Mouse (Mus musculus): ENCODE data around the gene Rbpj. TPM values are rescaled to one million over a fixed set of nuclear protein-coding genes. Genes with fewer than 3 reads are reported as not detected.

The Rbpj gene
- total and polyA plus RNA-seq, 2 experiments, result 4.2 to 9.6 TPM

- Histone ChIP-seq H3K4me3 (ENCODE audit: insufficient read depth, low read depth, low read length) (no peak overlapping the region), H3K27me3 (ENCODE audit: control insufficient read depth, insufficient read depth, low read length) (no peaks in the 10 kb centered on the region; the same call in 1 of the 2 replicates), H3K9ac (ENCODE audit: low read depth, low read length) (no peak overlapping the region), H3K27ac (replicated peaks; ENCODE audit: insufficient read depth, low read depth, low read length) (no peak overlapping the region), H3K36me3 (ENCODE audit: control insufficient read depth, insufficient read depth, low read length) (no peaks in the 10 kb centered on the region), H3K79me2 (ENCODE audit: control insufficient read depth, insufficient read depth, low read length) (no peaks in the 10 kb centered on the region), H3K4me1 (ENCODE audit: control insufficient read depth, insufficient read depth, low read length) (no peaks in the 10 kb centered on the region; the same call in 1 of the 2 replicates)
- no peak for TF ChIP-seq POLR2A (IDR thresholded peaks at IDR 0.05; ENCODE audit: extremely low read depth, insufficient read depth, low read length)
- TF ChIP-seq CTCF (IDR thresholded peaks at IDR 0.05; ENCODE audit: low read depth, low read length), result no peak
- WGBS, result 59% methylated on average over 13 of the region's 13 CpGs
- no peak for DNase-seq (ENCODE audit: extremely low read depth, low read depth, low spot score)
Measured at GRCm38 (mm10) chr5:53678036-53678767, 212.2 kb downstream of the Rbpj start.

- DNase-seq (ENCODE audit: extremely low read depth, low read depth, low spot score), result no peak
- Histone ChIP-seq H3K4me1 (ENCODE audit: control insufficient read depth, insufficient read depth, low read length) (no peaks in the 10 kb centered on the region; the same call in 1 of the 2 replicates), H3K27me3 (ENCODE audit: control insufficient read depth, insufficient read depth, low read length) (no peaks in the 10 kb centered on the region; the same call in 1 of the 2 replicates), H3K36me3 (ENCODE audit: control insufficient read depth, insufficient read depth, low read length) (no peaks in the 10 kb centered on the region), H3K27ac (replicated peaks; ENCODE audit: insufficient read depth, low read depth, low read length) (no peak overlapping the region), H3K4me3 (ENCODE audit: insufficient read depth, low read depth, low read length) (no peak overlapping the region), H3K9ac (ENCODE audit: low read depth, low read length) (no peak overlapping the region), H3K79me2 (ENCODE audit: control insufficient read depth, insufficient read depth, low read length) (no peaks in the 10 kb centered on the region)
- TF ChIP-seq CTCF (IDR thresholded peaks at IDR 0.05; ENCODE audit: low read depth, low read length) (no peak), POLR2A (IDR thresholded peaks at IDR 0.05; ENCODE audit: extremely low read depth, insufficient read depth, low read length) (no peak)
- WGBS, result 68% methylated on average over 6 of the region's 6 CpGs
Measured at GRCm38 (mm10) chr5:53679651-53680050, 213.7 kb downstream of the Rbpj start.

DNA sequence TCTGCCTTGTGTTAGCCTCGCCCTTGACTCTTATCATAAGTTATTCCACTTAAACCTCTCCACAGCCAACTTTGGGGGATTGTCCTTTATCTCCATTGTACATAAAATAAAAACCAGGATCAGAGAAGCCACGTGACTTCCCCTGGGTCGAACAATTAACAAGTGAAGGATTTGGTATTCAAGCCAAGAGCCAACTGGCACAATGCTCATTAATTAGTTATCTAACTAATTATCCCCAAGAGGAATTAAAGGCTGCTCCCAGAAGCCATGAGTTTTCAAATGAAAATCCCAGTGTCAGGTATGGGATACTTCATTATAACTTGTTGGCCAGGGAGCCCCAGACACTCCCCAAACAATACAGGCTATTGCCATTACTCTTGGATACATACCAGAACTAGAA is 218.0 kb downstream of the Rbpj start:
- Histone ChIP-seq H3K4me1 (ENCODE audit: control insufficient read depth, insufficient read depth, low read length) (no peaks in the 10 kb centered on the region), H3K27ac (replicated peaks; ENCODE audit: insufficient read depth, low read depth, low read length) (no peak overlapping the region), H3K4me3 (ENCODE audit: insufficient read depth, low read depth, low read length) (no peak overlapping the region), H3K9ac (ENCODE audit: low read depth, low read length) (no peak overlapping the region), H3K27me3 (ENCODE audit: control insufficient read depth, insufficient read depth, low read length) (no peaks in the 10 kb centered on the region), H3K79me2 (ENCODE audit: control insufficient read depth, insufficient read depth, low read length) (no peaks in the 10 kb centered on the region), H3K36me3 (ENCODE audit: control insufficient read depth, insufficient read depth, low read length) (no peaks in the 10 kb centered on the region)
- no peak for TF ChIP-seq CTCF (IDR thresholded peaks at IDR 0.05; ENCODE audit: low read depth, low read length)
- no peak for TF ChIP-seq POLR2A (IDR thresholded peaks at IDR 0.05; ENCODE audit: extremely low read depth, insufficient read depth, low read length)
- WGBS, result 75% methylated on average over 3 of the region's 3 CpGs
- DNase-seq (ENCODE audit: extremely low read depth, low read depth, low spot score), result no peak

DNA sequence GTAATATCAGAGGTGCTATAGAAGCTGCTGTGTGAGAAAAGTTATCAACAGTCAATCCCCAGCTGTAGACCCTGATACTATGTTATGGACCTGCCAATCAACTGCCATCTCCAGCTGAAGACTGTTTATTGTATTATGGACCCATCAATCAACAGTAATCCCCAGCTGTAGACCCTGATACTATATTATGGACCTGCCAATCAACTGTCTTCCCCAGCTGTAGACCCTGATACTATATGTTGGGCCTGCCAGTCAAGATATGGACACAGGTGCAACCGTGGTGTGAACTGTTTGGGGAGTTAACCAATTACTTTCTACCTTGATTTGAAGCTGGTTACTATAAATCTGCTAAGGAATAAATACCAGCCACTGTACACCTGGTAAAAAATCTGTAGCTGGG is 218.5 kb downstream of the Rbpj start:
- Histone ChIP-seq H3K27me3 (ENCODE audit: control insufficient read depth, insufficient read depth, low read length) (no peaks in the 10 kb centered on the region), H3K4me3 (ENCODE audit: insufficient read depth, low read depth, low read length) (no peak overlapping the region), H3K27ac (replicated peaks; ENCODE audit: insufficient read depth, low read depth, low read length) (no peak overlapping the region), H3K36me3 (ENCODE audit: control insufficient read depth, insufficient read depth, low read length) (no peaks in the 10 kb centered on the region), H3K9ac (ENCODE audit: low read depth, low read length) (no peak overlapping the region), H3K79me2 (ENCODE audit: control insufficient read depth, insufficient read depth, low read length) (no peaks in the 10 kb centered on the region), H3K4me1 (ENCODE audit: control insufficient read depth, insufficient read depth, low read length) (no peaks in the 10 kb centered on the region)
- no peak for DNase-seq (ENCODE audit: extremely low read depth, low read depth, low spot score)
- WGBS, result 65% methylated on average over 1 of the region's 1 CpGs
- TF ChIP-seq POLR2A (IDR thresholded peaks at IDR 0.05; ENCODE audit: extremely low read depth, insufficient read depth, low read length), result no peak
- no peak for TF ChIP-seq CTCF (IDR thresholded peaks at IDR 0.05; ENCODE audit: low read depth, low read length)

DNA sequence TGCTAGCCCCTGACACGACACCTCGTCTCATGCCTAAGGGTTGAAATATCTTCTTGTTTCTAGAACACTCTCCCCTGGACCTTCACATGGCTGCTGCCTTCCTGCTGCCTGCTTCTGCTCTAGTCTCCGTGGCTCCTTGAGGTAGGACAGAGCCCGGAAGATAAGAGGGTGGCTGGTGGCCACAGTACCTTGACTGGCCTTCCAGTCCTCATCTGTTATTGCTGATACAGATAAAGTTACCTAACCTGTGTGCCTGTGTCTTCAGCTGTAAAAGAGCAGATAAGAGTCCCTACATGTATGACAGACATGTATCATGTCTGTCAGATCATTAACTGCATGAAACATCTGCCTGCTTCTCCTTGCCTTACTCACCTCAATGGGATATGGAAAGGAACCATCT is 219.7 kb downstream of the Rbpj start:
- 89% methylated on average over 4 of the region's 4 CpGs for WGBS
- Histone ChIP-seq H3K27me3 (ENCODE audit: control insufficient read depth, insufficient read depth, low read length) (no peaks in the 10 kb centered on the region), H3K9ac (ENCODE audit: low read depth, low read length) (no peak overlapping the region), H3K4me1 (ENCODE audit: control insufficient read depth, insufficient read depth, low read length) (no peaks in the 10 kb centered on the region), H3K4me3 (ENCODE audit: insufficient read depth, low read depth, low read length) (no peak overlapping the region), H3K36me3 (ENCODE audit: control insufficient read depth, insufficient read depth, low read length) (no peaks in the 10 kb centered on the region), H3K79me2 (ENCODE audit: control insufficient read depth, insufficient read depth, low read length) (no peaks in the 10 kb centered on the region), H3K27ac (replicated peaks; ENCODE audit: insufficient read depth, low read depth, low read length) (no peak overlapping the region)
- no peak for TF ChIP-seq POLR2A (IDR thresholded peaks at IDR 0.05; ENCODE audit: extremely low read depth, insufficient read depth, low read length)
- TF ChIP-seq CTCF (IDR thresholded peaks at IDR 0.05; ENCODE audit: low read depth, low read length), result no peak
- no peak for DNase-seq (ENCODE audit: extremely low read depth, low read depth, low spot score)

DNA sequence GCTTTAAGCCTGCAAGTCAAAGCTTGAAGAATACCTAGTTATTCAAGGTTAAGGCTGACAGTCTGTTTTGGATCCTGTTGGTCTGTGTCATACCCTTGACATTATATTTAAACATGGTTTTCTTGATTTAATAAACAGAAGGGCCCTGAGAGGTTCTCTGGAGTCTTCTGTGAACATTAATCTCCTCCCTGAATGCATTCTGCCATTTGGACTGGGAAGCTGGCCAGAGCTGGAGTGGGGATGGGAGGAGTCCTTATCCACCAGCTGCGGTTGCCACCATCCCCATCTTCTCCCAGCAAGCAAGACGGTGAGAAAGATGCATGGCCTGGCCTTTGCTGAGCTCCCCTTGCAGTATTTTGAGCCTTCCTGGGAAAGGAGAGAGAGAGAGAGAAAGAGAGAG is 220.4 kb downstream of the Rbpj start:
- H3K79me2 ChIP-seq (ENCODE audit: control insufficient read depth, insufficient read depth, low read length), result no peaks in the 10 kb centered on the region
- no peaks in the 10 kb centered on the region for H3K36me3 ChIP-seq (ENCODE audit: control insufficient read depth, insufficient read depth, low read length)
- H3K4me1 ChIP-seq (ENCODE audit: control insufficient read depth, insufficient read depth, low read length), result no peaks in the 10 kb centered on the region
- no peak for DNase-seq (ENCODE audit: extremely low read depth, low read depth, low spot score)
- H3K4me3 ChIP-seq (ENCODE audit: insufficient read depth, low read depth, low read length), result no peak overlapping the region
- whole genome bisulfite sequencing, result 80% methylated on average over 2 of the region's 2 CpGs
- TF ChIP-seq CTCF (IDR thresholded peaks at IDR 0.05; ENCODE audit: low read depth, low read length) (no peak), POLR2A (IDR thresholded peaks at IDR 0.05; ENCODE audit: extremely low read depth, insufficient read depth, low read length) (no peak)
- H3K27me3 ChIP-seq (ENCODE audit: control insufficient read depth, insufficient read depth, low read length), result no peaks in the 10 kb centered on the region
- no peak overlapping the region for H3K9ac ChIP-seq (ENCODE audit: low read depth, low read length)
- no peak overlapping the region for H3K27ac ChIP-seq (replicated peaks; ENCODE audit: insufficient read depth, low read depth, low read length)

Data from liver, adult 2 months (tissue).